Mouse (Mus musculus) liver, embryonic 14.5 days (tissue): Measurements from ENCODE around the gene Dpf2.

Experiments
- CTCF ChIP-seq: IDR thresholded peaks from 2 replicates; pipeline ENCODE4 v1.5.1; 2016; ENCODE audit warnings: antibody characterized with exemption, low read depth, control low read depth
- EP300 ChIP-seq: IDR thresholded peaks from 2 replicates; pipeline ENCODE4 v1.6.1; 2016; ENCODE audit warnings: antibody characterized with exemption, low read depth

- no peak for TF ChIP-seq CTCF
- no peak for TF ChIP-seq EP300
Observed at GRCm38 (mm10) chr19:5874391-5874968, 38.3 kb downstream of the Dpf2 start.
